Mouse (Mus musculus) thymus, adult 2 months (tissue): ENCODE measurements around the gene Lrrc23.

Source experiments
- CTCF ChIP-seq: fragments of 200-500 bp; IDR thresholded peaks from 2 replicates; pipeline ENCODE4 v1.5.1; 2012; ENCODE audit warnings: mild to moderate bottlenecking, control low read depth, low read length, moderate library complexity, borderline replicate concordance; ENCODE audit not compliant: control insufficient read depth, poor library complexity, insufficient read depth; ENCODE audit errors: extremely low read depth
- POLR2A ChIP-seq: fragments of 200-500 bp; IDR thresholded peaks from 2 replicates; pipeline ENCODE4 v1.6.1; 2012; ENCODE audit warnings: mild to moderate bottlenecking, low read length, control low read depth, moderate library complexity; ENCODE audit not compliant: control insufficient read depth, poor library complexity, insufficient read depth; ENCODE audit errors: extremely low read depth

DNA sequence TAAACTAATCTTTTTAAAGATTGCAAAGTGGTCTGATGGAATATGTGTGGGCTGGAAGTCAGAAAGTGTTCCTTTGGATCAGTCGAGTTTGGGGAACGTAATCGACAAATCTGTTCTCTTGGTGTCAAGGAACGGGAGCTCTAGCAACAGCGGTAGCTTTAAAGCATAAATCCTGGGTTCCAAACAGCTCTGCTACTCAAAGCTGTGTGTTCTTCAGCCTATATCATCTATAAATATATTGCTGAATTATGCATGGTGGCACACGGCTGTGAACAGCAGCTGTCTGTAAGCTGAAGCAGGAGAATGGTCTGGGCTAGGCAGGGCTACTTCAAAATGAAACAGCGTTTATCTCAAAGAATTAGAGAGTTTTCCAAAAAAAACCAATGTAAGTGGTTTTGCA lies 1.4 kb upstream of the Lrrc23 start:
- no peak for TF ChIP-seq CTCF
- TF ChIP-seq POLR2A, result no peak
